Mouse (Mus musculus): ENCODE results near the gene Kcnj9.

The Kcnj9 gene

DNA sequence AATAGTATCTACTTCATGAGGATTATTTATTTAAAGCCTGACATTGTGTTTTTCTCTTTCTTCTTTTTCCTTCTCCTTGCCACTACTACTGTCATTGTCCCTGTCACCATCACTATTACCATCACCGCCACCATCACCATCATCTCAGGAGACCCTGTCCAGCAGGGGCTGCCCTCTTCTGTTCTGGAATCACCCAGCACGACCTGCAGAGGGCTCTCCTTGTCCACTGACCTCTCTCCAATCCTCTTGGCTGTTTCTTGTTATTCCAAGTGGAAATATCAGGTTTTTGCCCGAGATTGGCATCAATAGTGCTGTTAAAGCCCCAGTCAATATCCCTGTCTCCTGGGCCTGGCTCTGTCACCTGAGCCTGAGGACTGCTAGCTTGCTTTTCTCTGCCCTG, 4.4 kb upstream of the Kcnj9 start:
- no peak for DNase-seq (ENCODE audit: low spot score)

- no peak for DNase-seq (ENCODE audit: low spot score)
Observed at GRCm38 (mm10) chr1:172332925-172333324, 3.8 kb upstream of the Kcnj9 start.

DNA sequence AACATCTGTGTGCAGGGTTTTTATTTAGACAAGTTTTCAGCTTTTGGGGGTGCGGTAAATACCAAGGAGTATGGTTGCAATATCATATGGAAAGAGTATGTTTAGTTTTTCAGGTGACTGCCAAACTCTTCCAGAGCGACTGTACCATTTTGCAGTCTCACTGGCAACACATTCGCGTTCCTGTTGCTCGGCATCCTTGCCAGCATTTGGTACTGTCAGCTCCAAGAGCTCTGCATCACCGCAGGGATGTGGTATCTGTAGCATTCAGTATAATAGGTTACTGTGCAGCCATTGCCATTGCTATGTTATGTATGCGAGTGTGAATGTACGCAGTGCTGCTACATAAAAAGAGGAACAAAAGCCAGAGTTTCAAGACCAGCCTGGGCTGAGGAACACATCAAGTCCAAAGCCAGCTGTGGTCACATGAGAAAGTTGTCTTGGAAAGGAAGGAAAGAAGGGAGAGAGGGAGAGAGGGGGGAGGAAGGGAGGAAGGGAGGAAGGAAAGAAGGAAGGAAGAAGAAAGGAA, 2.4 kb upstream of the Kcnj9 start:
- DNase-seq (ENCODE audit: low spot score), result no peak

DNA sequence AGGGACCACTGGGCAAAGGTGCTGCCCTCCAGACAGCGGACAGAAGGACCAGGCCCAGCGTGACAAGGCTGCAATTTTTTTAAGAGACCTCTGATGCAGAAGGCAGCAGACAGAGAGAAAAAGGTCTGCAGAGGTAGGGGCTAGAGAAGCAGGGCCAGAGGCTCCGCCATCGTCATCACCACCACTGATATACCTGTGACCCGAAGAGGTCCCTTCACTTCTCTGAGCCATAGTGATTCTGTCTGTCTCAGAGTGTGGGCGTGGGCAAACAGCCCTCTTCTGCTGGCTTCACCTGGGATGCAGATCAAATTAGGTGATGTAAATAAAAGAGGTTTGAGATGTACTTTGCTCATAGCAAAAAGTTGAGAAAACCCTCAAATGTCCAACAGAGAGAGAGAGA, 498 bp upstream of the Kcnj9 start:
- DNase-seq (ENCODE audit: low spot score), result no peak

DNA sequence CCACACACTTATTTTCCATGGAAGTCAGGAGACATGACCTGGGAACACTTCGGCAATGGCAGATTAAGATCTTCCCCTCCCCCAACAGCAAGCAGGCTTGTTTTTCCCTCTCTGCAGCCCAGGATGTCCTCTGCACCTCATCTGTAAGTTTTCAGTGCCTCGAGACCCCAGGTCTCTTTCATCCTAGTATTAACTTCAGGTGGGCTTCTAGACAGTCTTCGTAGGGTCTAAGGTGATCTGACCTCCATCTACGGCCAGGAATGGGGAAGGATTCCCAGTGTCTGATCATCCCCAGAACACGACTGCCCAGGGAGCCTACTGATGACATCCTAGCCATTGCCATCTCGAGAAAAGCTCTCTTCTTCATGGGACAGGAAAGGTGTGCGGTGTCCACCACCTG, 657 bp downstream of the Kcnj9 start:
- no peak for DNase-seq (ENCODE audit: low spot score)

GRCm38 (mm10) chr1:172328041-172328440, 1.1 kb downstream of the Kcnj9 start:
- DNase-seq (ENCODE audit: low spot score), result no peak

GRCm38 (mm10) chr1:172327206-172328001, 1.7 kb downstream of the Kcnj9 start:
- no peak for DNase-seq (ENCODE audit: low spot score)

DNA sequence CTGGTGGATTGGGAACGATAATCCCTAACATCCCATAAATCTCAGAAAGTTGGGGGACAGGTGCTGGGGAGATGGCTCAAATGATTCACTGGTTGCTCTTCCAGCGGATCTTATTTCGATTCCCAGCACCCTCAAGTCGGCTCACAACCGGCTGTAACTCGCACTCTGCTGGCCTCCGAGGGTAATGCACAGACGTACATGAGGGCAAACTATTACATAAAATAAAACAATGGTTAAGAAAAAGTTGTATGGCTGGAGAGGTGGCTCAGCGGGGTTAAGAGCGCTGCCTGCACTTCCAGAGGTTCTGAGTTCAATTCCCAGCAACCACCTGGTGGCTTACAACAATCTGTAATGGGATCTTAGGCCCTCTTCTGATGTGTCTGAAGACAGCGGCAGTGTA, 2.4 kb downstream of the Kcnj9 start:
- no peak for DNase-seq (ENCODE audit: low spot score)

DNA sequence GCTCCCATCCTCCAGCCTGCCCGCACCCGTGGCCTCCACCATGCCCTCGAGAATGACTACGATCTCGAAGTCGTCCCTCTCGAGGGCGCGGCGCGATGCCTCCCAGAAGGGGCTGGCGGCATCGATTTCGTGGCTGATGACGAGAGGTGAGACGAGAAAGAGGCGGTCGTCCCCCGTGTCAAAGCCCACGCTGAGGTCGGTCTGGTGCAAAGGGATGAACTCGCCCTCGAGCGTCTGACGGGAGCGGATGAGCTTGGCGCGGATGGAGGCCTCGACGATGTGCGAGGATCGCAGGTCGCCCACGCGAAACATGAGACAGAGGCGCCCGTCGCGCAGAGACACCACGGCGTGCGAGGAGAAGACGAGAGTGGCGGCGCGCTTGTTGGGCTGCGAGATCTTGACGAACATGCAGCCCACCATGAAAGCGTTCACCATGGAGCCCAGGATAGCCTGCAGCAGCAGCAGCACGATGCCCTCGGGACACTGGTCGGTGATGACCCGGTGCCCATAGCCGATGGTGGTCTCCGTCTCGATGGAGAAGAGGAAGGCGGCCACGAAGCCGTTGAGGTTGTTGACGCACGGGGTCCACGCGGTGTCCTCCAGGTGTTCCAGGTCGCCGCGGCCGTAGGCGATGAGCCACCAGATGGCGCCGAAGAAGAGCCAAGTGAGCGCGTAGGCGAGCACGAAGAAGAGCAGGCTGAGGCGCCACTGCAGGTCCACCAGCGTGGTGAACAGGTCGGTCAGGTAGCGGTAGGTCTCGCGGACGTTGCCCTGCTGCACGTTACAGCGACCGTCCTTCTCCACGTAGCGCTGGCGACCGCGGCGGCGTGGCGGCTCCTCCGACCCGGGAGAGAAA, 3.2 kb downstream of the Kcnj9 start:
- peak; percentile 73 for DNase-seq (ENCODE audit: low spot score)

GRCm38 (mm10) chr1:172324725-172325124, 4.4 kb downstream of the Kcnj9 start:
- peak; percentile 81 for DNase-seq (ENCODE audit: low spot score)

GRCm38 (mm10) chr1:172323801-172324359, 5.2 kb downstream of the Kcnj9 start:
- no peak for DNase-seq (ENCODE audit: low spot score)

- no peak for DNase-seq (ENCODE audit: low spot score)
Observed at GRCm38 (mm10) chr1:172323298-172323697, 5.8 kb downstream of the Kcnj9 start.

- no peak for DNase-seq (ENCODE audit: low spot score)
Observed at GRCm38 (mm10) chr1:172322725-172323124, 6.4 kb downstream of the Kcnj9 start.

DNA sequence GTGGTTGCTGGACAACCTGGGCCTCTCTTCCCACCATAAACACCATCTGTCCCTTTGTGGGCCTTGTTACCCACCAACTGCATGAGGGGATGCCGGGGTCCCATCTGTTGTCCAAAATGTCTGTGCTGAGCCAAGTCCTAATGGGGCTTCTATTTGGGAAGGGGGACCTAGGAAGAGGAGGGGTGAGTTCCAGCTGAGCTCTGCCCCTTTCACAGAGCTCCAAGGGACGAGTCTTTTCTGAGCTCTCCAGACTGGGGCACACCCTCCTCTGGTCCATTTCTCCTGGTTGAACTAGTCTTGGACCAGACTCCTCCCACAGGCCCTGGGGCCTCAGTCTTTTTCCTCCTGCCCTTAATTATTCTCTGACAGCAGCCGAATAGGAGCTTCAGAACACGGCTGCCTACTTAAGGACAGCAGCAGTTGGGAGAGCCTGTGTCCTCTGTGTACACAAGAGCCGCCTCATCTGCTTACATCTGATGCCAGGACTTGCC, 9.2 kb downstream of the Kcnj9 start:
- DNase-seq (ENCODE audit: low spot score), result no peak

- DNase-seq (ENCODE audit: low spot score), result no peak
Observed at GRCm38 (mm10) chr1:172319346-172319745, 9.8 kb downstream of the Kcnj9 start.

DNA sequence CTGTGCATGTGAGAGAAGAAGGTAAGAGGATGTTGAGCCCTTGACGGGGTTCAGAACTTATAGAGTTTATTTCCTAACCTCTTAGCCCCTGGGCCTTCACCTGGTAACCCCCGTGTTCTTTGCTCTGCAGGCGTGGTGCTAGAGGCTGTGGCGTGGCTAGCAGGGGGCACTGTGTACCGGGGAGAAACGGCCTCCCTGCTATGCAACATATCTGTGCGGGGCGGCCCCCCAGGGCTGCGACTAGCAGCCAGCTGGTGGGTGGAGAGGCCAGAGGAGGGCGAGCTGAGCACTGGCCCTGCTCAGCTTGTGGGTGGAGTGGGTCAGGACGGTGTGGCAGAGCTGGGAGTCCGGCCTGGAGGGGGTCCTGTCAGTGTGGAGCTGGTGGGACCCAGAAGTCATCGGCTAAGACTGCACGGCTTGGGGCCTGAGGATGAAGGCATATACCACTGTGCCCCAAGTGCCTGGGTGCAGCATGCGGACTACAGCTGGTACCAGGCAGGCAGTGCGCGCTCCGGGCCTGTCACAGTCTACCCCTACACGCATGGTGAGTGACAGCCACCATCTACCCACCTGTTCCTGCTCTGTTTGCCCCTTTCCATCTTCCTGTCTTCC, 10.6 kb downstream of the Kcnj9 start:
- DNase-seq (ENCODE audit: low spot score), result no peak

- DNase-seq (ENCODE audit: low spot score), result no peak
Observed at GRCm38 (mm10) chr1:172317946-172318345, 11.2 kb downstream of the Kcnj9 start.

- DNase-seq (ENCODE audit: low spot score), result no peak
Observed at GRCm38 (mm10) chr1:172317431-172317830, 11.7 kb downstream of the Kcnj9 start.

- DNase-seq (ENCODE audit: low spot score), result no peak
Observed at GRCm38 (mm10) chr1:172314911-172315310, 14.2 kb downstream of the Kcnj9 start.

GRCm38 (mm10) chr1:172313613-172314411, 15.3 kb downstream of the Kcnj9 start:
- DNase-seq (ENCODE audit: low spot score), result no peak

All from layer of hippocampus, adult 11-12 months (tissue).